Mouse (Mus musculus): ENCODE results near the gene Prep. TPM values are rescaled to one million over a fixed set of nuclear protein-coding genes. Genes with fewer than 3 reads are reported as not detected.
"Not testable (repeated sequence)": the region's sequence is repeated elsewhere in the genome, so short reads cannot be mapped to it uniquely, and the experiment has no call there.

The Prep gene
- polyA plus RNA-seq, 1 experiment from 2014 or later: 7.5 TPM

GRCm38 (mm10) chr10:45066131-45066930 lies 672 bp upstream of the Prep start:
- H3K27ac ChIP-seq: peak overlapping the region; percentile 35; the same call in 1 of the 2 replicates
- H3K4me3 ChIP-seq (ENCODE audit: inconsistent target): peak overlapping the region; percentile 50
- 21% methylated on average over 12 of the region's 12 CpGs for WGBS (ENCODE audit: missing documents)

GRCm38 (mm10) chr10:45067436-45067925 lies 478 bp downstream of the Prep start:
- Histone ChIP-seq H3K79me2 (ENCODE audit: inconsistent target) (peaks cover 43% of the 10 kb centered on the region), H3K4me3 (ENCODE audit: inconsistent target) (peak overlapping the region; percentile 54), H3K36me3 (ENCODE audit: inconsistent target) (no peaks in the 10 kb centered on the region), H3K27ac (no peak overlapping the region)
- under 1% methylated on average over 28 of the region's 28 CpGs for WGBS (ENCODE audit: missing documents)

More at GRCm38 (mm10) chr10:45066131-45066930, 672 bp upstream of the Prep start:
- Histone ChIP-seq H3K36me3 (ENCODE audit: inconsistent target) (no peaks in the 10 kb centered on the region), H3K79me2 (ENCODE audit: inconsistent target) (peaks cover 39% of the 10 kb centered on the region)

GRCm38 (mm10) chr10:45069557-45069956 lies 2.6 kb downstream of the Prep start:
- H3K36me3 ChIP-seq (ENCODE audit: inconsistent target): 0 out of 2 replicates have a peak, but pooled peaks cover 4% of the 10 kb centered on the region
- WGBS (ENCODE audit: missing documents): 71% methylated on average over 6 of the region's 6 CpGs
- no peak overlapping the region for H3K4me3 ChIP-seq (ENCODE audit: inconsistent target)
- H3K79me2 ChIP-seq (ENCODE audit: inconsistent target): peaks cover 43% of the 10 kb centered on the region
- H3K27ac ChIP-seq: no peak overlapping the region

- Histone ChIP-seq H3K4me3 (ENCODE audit: inconsistent target) (no peak overlapping the region), H3K79me2 (ENCODE audit: inconsistent target) (peaks cover 43% of the 10 kb centered on the region), H3K27ac (no peak overlapping the region), H3K36me3 (ENCODE audit: inconsistent target) (0 out of 2 replicates have a peak, but pooled peaks cover 4% of the 10 kb centered on the region)
- WGBS (ENCODE audit: missing documents): 89% methylated on average over 5 of the region's 5 CpGs
Observed at GRCm38 (mm10) chr10:45070362-45070761, 3.4 kb downstream of the Prep start.

- Histone ChIP-seq H3K36me3 (ENCODE audit: inconsistent target) (0 out of 2 replicates have a peak, but pooled peaks cover 4% of the 10 kb centered on the region), H3K27ac (no peak overlapping the region), H3K4me3 (ENCODE audit: inconsistent target) (no peak overlapping the region), H3K79me2 (ENCODE audit: inconsistent target) (peaks cover 43% of the 10 kb centered on the region)
- 95% methylated on average over 13 of the region's 13 CpGs for WGBS (ENCODE audit: missing documents)
Observed at GRCm38 (mm10) chr10:45070929-45071813, 4.2 kb downstream of the Prep start.

- no peak overlapping the region for H3K27ac ChIP-seq
- peaks cover 43% of the 10 kb centered on the region for H3K79me2 ChIP-seq (ENCODE audit: inconsistent target)
- 85% methylated on average over 4 of the region's 4 CpGs for WGBS (ENCODE audit: missing documents)
- H3K4me3 ChIP-seq (ENCODE audit: inconsistent target): no peak overlapping the region
- H3K36me3 ChIP-seq (ENCODE audit: inconsistent target): 0 out of 2 replicates have a peak, but pooled peaks cover 4% of the 10 kb centered on the region
Observed at GRCm38 (mm10) chr10:45072339-45072738, 5.3 kb downstream of the Prep start.

GRCm38 (mm10) chr10:45074543-45074942 lies 7.5 kb downstream of the Prep start:
- Histone ChIP-seq H3K79me2 (ENCODE audit: inconsistent target) (peaks cover 33% of the 10 kb centered on the region), H3K36me3 (ENCODE audit: inconsistent target) (0 out of 2 replicates have a peak, but pooled peaks cover 4% of the 10 kb centered on the region), H3K27ac (no peak overlapping the region), H3K4me3 (ENCODE audit: inconsistent target) (no peak overlapping the region)
- 95% methylated on average over 6 of the region's 6 CpGs for WGBS (ENCODE audit: missing documents)

- WGBS (ENCODE audit: missing documents): 94% methylated on average over 5 of the region's 5 CpGs
- 0 out of 2 replicates have a peak, but pooled peaks cover 4% of the 10 kb centered on the region for H3K36me3 ChIP-seq (ENCODE audit: inconsistent target)
Observed at GRCm38 (mm10) chr10:45075491-45076051, 8.6 kb downstream of the Prep start.

GRCm38 (mm10) chr10:45076585-45076984 lies 9.6 kb downstream of the Prep start:
- Histone ChIP-seq H3K79me2 (ENCODE audit: inconsistent target) (peaks cover 31% of the 10 kb centered on the region; the same call in 1 of the 2 replicates), H3K27ac (no peak overlapping the region), H3K4me3 (ENCODE audit: inconsistent target) (no peak overlapping the region), H3K36me3 (ENCODE audit: inconsistent target) (0 out of 2 replicates have a peak, but pooled peaks cover 4% of the 10 kb centered on the region)
- WGBS (ENCODE audit: missing documents): 94% methylated on average over 10 of the region's 10 CpGs

More at GRCm38 (mm10) chr10:45075491-45076051, 8.6 kb downstream of the Prep start:
- no peak overlapping the region for H3K4me3 ChIP-seq (ENCODE audit: inconsistent target)
- no peak overlapping the region for H3K27ac ChIP-seq
- H3K79me2 ChIP-seq (ENCODE audit: inconsistent target): peaks cover 31% of the 10 kb centered on the region

GRCm38 (mm10) chr10:45077353-45077752 lies 10.3 kb downstream of the Prep start:
- no peak overlapping the region for H3K4me3 ChIP-seq (ENCODE audit: inconsistent target)
- 90% methylated on average over 4 of the region's 5 CpGs for WGBS (ENCODE audit: missing documents)

GRCm38 (mm10) chr10:45079756-45080155 lies 12.8 kb downstream of the Prep start:
- Histone ChIP-seq H3K27ac (no peak overlapping the region), H3K4me3 (ENCODE audit: inconsistent target) (no peak overlapping the region), H3K79me2 (ENCODE audit: inconsistent target) (peaks cover 54% of the 10 kb centered on the region; the same call in 1 of the 2 replicates), H3K36me3 (ENCODE audit: inconsistent target) (no peaks in the 10 kb centered on the region)
- 84% methylated on average over 5 of the region's 5 CpGs for WGBS (ENCODE audit: missing documents)

More at GRCm38 (mm10) chr10:45077353-45077752, 10.3 kb downstream of the Prep start:
- 0 out of 2 replicates have a peak, but pooled peaks cover 4% of the 10 kb centered on the region for H3K36me3 ChIP-seq (ENCODE audit: inconsistent target)
- peaks cover 36% of the 10 kb centered on the region; the same call in 1 of the 2 replicates for H3K79me2 ChIP-seq (ENCODE audit: inconsistent target)
- H3K27ac ChIP-seq: no peak overlapping the region

GRCm38 (mm10) chr10:45080490-45080889 lies 13.5 kb downstream of the Prep start:
- H3K36me3 ChIP-seq (ENCODE audit: inconsistent target): no peaks in the 10 kb centered on the region
- H3K79me2 ChIP-seq (ENCODE audit: inconsistent target): peaks cover 61% of the 10 kb centered on the region; the same call in 1 of the 2 replicates
- H3K27ac ChIP-seq: no peak overlapping the region
- no peak overlapping the region for H3K4me3 ChIP-seq (ENCODE audit: inconsistent target)
- 85% methylated on average over 6 of the region's 6 CpGs for WGBS (ENCODE audit: missing documents)

- WGBS (ENCODE audit: missing documents): 58% methylated on average over 2 of the region's 2 CpGs
- no peak overlapping the region for H3K27ac ChIP-seq
- H3K4me3 ChIP-seq (ENCODE audit: inconsistent target): no peak overlapping the region
- H3K36me3 ChIP-seq (ENCODE audit: inconsistent target): no peaks in the 10 kb centered on the region
- H3K79me2 ChIP-seq (ENCODE audit: inconsistent target): peaks cover 80% of the 10 kb centered on the region; the same call in 1 of the 2 replicates
Observed at GRCm38 (mm10) chr10:45082730-45083129, 15.7 kb downstream of the Prep start.

- H3K36me3 ChIP-seq (ENCODE audit: inconsistent target); H3K4me3 ChIP-seq (ENCODE audit: inconsistent target); H3K27ac ChIP-seq: not testable (repeated sequence)
- peaks cover 76% of the 10 kb centered on the region; the same call in 1 of the 2 replicates for H3K79me2 ChIP-seq (ENCODE audit: inconsistent target)
- 98% methylated on average over 7 of the region's 7 CpGs for WGBS (ENCODE audit: missing documents)
Observed at GRCm38 (mm10) chr10:45084002-45084401, 17.0 kb downstream of the Prep start.

Data from macrophage (primary cell).